Mouse (Mus musculus) liver, embryonic 14.5 days (tissue): ENCODE results near the gene Mmel1.

ENCODE experiments used
- CTCF ChIP-seq: IDR thresholded peaks from 2 replicates; pipeline ENCODE4 v1.5.1; 2016; ENCODE audit warnings: antibody characterized with exemption, low read depth, control low read depth
- EP300 ChIP-seq: IDR thresholded peaks from 2 replicates; pipeline ENCODE4 v1.6.1; 2016; ENCODE audit warnings: antibody characterized with exemption, low read depth

- TF ChIP-seq CTCF (no peak), EP300 (no peak)
These were observed 10.8 kb upstream of the Mmel1 start for GRCm38 (mm10) chr4:154858601-154859000.
